Mouse (Mus musculus) C2C12 (cell line): ENCODE data around the gene Ankrd65. TPM values are rescaled to one million over a fixed set of nuclear protein-coding genes. Genes with fewer than 3 reads are reported as not detected.
"Not testable (repeated sequence)": the region's sequence is repeated elsewhere in the genome, so short reads cannot be mapped to it uniquely, and the experiment has no call there.

Experiments used
- H3K27me3 ChIP-seq: one replicate; pipeline ENCODE4 v1.6.1; 2011; ENCODE audit not compliant: control insufficient read depth, insufficient read depth, insufficient read length
- H3K36me3 ChIP-seq: one replicate; pipeline ENCODE4 v1.6.1; 2011; ENCODE audit not compliant: control insufficient read depth, insufficient read depth
- H3K4me3 ChIP-seq: one replicate; pipeline ENCODE4 v1.5.1; 2011; ENCODE audit warnings: mild to moderate bottlenecking, control low read depth; ENCODE audit not compliant: poor library complexity, insufficient read depth, severe bottlenecking
- H3K79me2 ChIP-seq: one replicate; pipeline ENCODE4 v1.6.1; 2011; ENCODE audit not compliant: control insufficient read depth, insufficient read depth
- H3K79me3 ChIP-seq: one replicate; pipeline ENCODE4 v1.6.1; 2011; ENCODE audit warnings: low read depth, control low read depth
- H3ac ChIP-seq: one replicate; pipeline ENCODE3; 2011; ENCODE audit warnings: low read depth; ENCODE audit not compliant: control insufficient read depth, insufficient read length
- CEBPB ChIP-seq: IDR thresholded peaks from one replicate; pipeline ENCODE4 v1.6.1; 2011; ENCODE audit warnings: low read depth, mild to moderate bottlenecking, control low read depth, moderate library complexity
- CTCF ChIP-seq: IDR thresholded peaks from one replicate; pipeline ENCODE4 v1.5.1; 2011; ENCODE audit not compliant: control insufficient read depth, insufficient read depth, insufficient read length
- FOSL1 ChIP-seq: IDR thresholded peaks from one replicate; pipeline ENCODE4 v1.8.0; 2011; ENCODE audit warnings: mild to moderate bottlenecking, low read length; ENCODE audit not compliant: poor library complexity, insufficient read depth, severe bottlenecking
- MAX ChIP-seq: IDR thresholded peaks from one replicate; pipeline ENCODE4 v1.6.1; 2011; ENCODE audit warnings: mild to moderate bottlenecking, control low read depth
- MYOD1 ChIP-seq: IDR thresholded peaks from one replicate; pipeline ENCODE4 v1.6.1; 2011; ENCODE audit warnings: low read depth; ENCODE audit not compliant: control insufficient read depth, insufficient read length
- MYOG ChIP-seq: IDR thresholded peaks from one replicate; pipeline ENCODE4 v1.6.1; 2011; ENCODE audit not compliant: control insufficient read depth, insufficient read length; ENCODE audit errors: extremely low read depth
- USF1 ChIP-seq: IDR thresholded peaks from one replicate; pipeline ENCODE4 v1.6.1; 2011; ENCODE audit warnings: low read depth, mild to moderate bottlenecking, control low read depth, moderate library complexity
- long read RNA-seq, 2 experiments: library from polyadenylated mRNA; unstranded; transcript quantifications; one replicate each; pipeline ENCODE4 v2.0.0; 2019 to 2020
- polyA plus RNA-seq: library from polyadenylated mRNA; unstranded; fragments of >200 nt; fragmentation: generic; extraction: Trizol; gene quantifications from one replicate; pipeline ENCODE4 v1.2.1, GENCODE M21; 2012; ENCODE audit warnings: missing spikeins

Gene Ankrd65
- polyA plus RNA-seq, result not detected
- long read RNA-seq, experiment 1, result 0 reads
- long read RNA-seq, experiment 2, result 0 reads

GRCm38 (mm10) chr4:155790021-155790489, at the start of gene Ankrd65:
Ankrd65 (plus strand) TSS chr4:155790439.
- H3K4me3 ChIP-seq, result no peak within 1 kb of the TSS
- no peaks in the 10 kb centered on the region for H3K79me2 ChIP-seq

GRCm38 (mm10) chr4:155740681-155741080, 49.6 kb upstream of the Ankrd65 start:
- H3K79me2 ChIP-seq, H3ac ChIP-seq: not testable (repeated sequence)
- H3K36me3 ChIP-seq, result peaks cover 47% of the 10 kb centered on the region

More at GRCm38 (mm10) chr4:155790021-155790489, at the start of gene Ankrd65:
- H3K27me3 ChIP-seq, result peaks cover 16% of the 10 kb centered on the region
- no peaks in the 10 kb centered on the region for H3K36me3 ChIP-seq
- TF ChIP-seq USF1 (no peak), CTCF (no peak), MYOD1 (no peak), FOSL1 (no peak), MYOG (no peak), CEBPB (no peak), MAX (no peak)
- H3K79me3 ChIP-seq, result no peaks in the 10 kb centered on the region
- H3ac ChIP-seq, result no peak within 1 kb of the TSS

GRCm38 (mm10) chr4:155742684-155743083, 47.6 kb upstream of the Ankrd65 start:
- Histone ChIP-seq H3K79me3 (peaks cover 5% of the 10 kb centered on the region), H3ac (no peak overlapping the region), H3K4me3 (no peak overlapping the region), H3K36me3 (peaks cover 61% of the 10 kb centered on the region), H3K27me3 (no peaks in the 10 kb centered on the region), H3K79me2 (no peaks in the 10 kb centered on the region)
- TF ChIP-seq FOSL1 (no peak), MYOG (no peak), USF1 (no peak), MYOD1 (no peak), CEBPB (no peak), CTCF (no peak), MAX (no peak)

More at GRCm38 (mm10) chr4:155740681-155741080, 49.6 kb upstream of the Ankrd65 start:
- H3K79me3 ChIP-seq, H3K4me3 ChIP-seq, H3K27me3 ChIP-seq: not testable (repeated sequence)

DNA sequence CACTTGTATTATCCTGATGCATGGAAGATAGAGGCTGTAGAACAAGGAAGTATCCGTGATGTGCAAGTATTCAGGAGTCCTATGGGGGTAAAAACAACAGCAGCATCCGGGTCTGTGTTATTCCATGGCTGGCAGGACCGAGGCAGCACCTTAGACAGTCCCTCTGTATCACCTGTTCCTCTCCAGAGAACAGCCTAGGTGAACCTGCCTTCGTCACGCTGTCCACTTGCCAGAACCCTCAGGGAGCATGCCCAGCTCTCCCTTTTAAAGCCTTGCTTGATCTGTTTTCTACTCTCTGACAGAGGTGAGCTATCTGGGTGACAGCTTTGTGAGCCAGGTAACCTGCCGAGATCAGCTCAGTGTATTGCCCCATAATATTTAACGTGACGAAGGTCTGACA, 45.8 kb upstream of the Ankrd65 start:
- TF ChIP-seq CTCF, result no peak
- no peak for TF ChIP-seq MYOG
- TF ChIP-seq MAX, result no peak
- TF ChIP-seq FOSL1, result no peak
- no peak for TF ChIP-seq USF1
- no peak for TF ChIP-seq MYOD1
- no peak for TF ChIP-seq CEBPB
- Histone ChIP-seq H3K4me3 (no peak overlapping the region), H3K36me3 (peaks cover 79% of the 10 kb centered on the region)

GRCm38 (mm10) chr4:155745136-155745535, 45.1 kb upstream of the Ankrd65 start:
- H3K4me3 ChIP-seq, result no peak overlapping the region
- H3K36me3 ChIP-seq, result peaks cover 86% of the 10 kb centered on the region
- H3K79me2 ChIP-seq, result peaks cover 9% of the 10 kb centered on the region
- H3K79me3 ChIP-seq, result peaks cover 5% of the 10 kb centered on the region
- H3ac ChIP-seq, result no peak overlapping the region
- no peaks in the 10 kb centered on the region for H3K27me3 ChIP-seq
- TF ChIP-seq MYOD1 (no peak), MYOG (no peak), FOSL1 (no peak), CEBPB (no peak), USF1 (no peak), CTCF (no peak), MAX (no peak)

More for the DNA sequence above, 45.8 kb upstream of the Ankrd65 start:
- Histone ChIP-seq H3K79me2 (peaks cover 2% of the 10 kb centered on the region), H3K27me3 (no peaks in the 10 kb centered on the region), H3ac (no peak overlapping the region), H3K79me3 (peaks cover 5% of the 10 kb centered on the region)

DNA sequence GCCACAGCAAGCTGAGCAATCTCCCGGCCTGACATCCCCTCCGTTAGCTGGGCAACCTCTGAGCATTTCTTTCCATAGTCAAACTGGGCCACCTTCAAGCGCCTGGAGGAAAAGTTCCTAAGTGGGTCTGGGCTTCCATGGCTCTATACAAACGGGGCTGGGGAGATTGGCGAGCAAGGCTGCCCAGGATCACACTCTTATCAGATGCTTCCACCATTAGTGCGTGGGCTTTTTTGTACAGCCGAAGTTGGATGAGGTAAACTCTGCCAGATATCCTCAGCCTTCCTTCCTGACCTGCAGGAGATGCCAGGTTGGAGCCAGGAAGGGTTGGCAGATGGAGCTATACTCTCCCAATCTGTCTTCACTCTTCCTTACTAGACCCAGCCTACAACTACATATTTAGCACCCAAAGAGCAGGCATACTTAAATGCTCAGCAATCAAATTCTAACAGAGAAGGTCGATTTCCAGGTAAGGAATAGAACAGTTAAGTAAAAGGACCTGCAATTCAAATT, 44.1 kb upstream of the Ankrd65 start:
- Histone ChIP-seq H3K79me2 (peaks cover 14% of the 10 kb centered on the region), H3K27me3 (no peaks in the 10 kb centered on the region), H3K79me3 (peaks cover 5% of the 10 kb centered on the region), H3K4me3 (no peak overlapping the region), H3K36me3 (peaks cover 87% of the 10 kb centered on the region), H3ac (no peak overlapping the region)
- no peak for TF ChIP-seq MYOG
- no peak for TF ChIP-seq MAX
- no peak for TF ChIP-seq CTCF
- TF ChIP-seq CEBPB, result no peak
- TF ChIP-seq FOSL1, result no peak
- no peak for TF ChIP-seq MYOD1
- TF ChIP-seq USF1, result no peak
